Comparison of ENCODE assay signal across 8 mouse cellular contexts in the genomic region with DNA sequence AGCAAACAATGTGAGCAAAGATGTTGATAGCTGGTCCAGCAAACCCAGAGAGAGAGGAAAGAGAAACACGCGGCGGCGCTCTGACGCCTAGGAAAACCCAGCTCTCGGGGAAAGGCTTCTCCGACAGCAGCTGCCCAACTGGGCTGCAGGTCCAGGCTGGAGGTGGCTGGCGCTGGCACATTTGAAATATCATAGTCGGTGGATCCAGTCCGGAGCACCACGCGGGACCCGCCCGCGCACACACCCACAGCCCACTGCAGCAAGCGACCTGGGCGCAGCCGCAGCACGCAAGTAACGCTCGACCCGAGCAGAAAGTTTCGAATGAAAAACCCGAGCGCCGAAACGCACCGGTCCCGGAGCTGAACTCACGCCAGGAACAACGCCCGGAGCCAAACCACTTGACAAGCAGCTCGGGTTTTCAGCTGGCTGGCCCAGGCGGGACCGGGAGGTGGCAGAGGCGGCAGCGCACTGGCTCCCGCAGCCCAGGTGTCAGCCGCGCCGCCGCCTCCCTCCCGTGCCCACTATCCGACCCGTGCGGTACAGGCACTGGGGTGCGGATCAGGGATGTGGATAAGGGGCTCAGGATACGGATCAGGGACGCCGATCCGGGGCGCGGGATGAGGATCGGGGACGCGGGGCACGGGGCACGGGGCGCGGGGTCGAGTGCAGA. TPM values are rescaled to one million over a fixed set of nuclear protein-coding genes. Genes with fewer than 3 reads are reported as not detected.
A peak's percentile ranks its signal among the peaks of the same experiment; 100 is the strongest.
DNase-seq lines count a peak whose midpoint lies in the region; ATAC-seq and TF ChIP-seq lines count a peak whose summit lies in the region.

No protein-coding gene starts in this region.

- TF ChIP-seq EP300 in liver, embryonic 14.5 days (IDR thresholded peaks at IDR 0.05; ENCODE audit: low read depth) = no peak
- no peak for TF ChIP-seq EP300 in stomach, postnatal 0 days (optimal IDR thresholded peaks at IDR 0.05)

- H3K27me3 ChIP-seq in heart, embryonic 12.5 days (replicated peaks) = no peaks in the 10 kb centered on the region
- no peaks in the 10 kb centered on the region for H3K27me3 ChIP-seq in kidney, postnatal 0 days (ENCODE audit: insufficient read depth, low read length)
- H3K27me3 ChIP-seq in liver, embryonic 14.5 days (ENCODE audit: control insufficient read depth, insufficient read depth, low read length) = peaks cover 25% of the 10 kb centered on the region
- no peaks in the 10 kb centered on the region for H3K27me3 ChIP-seq in neural tube, embryonic 11.5 days (ENCODE audit: control insufficient read depth, insufficient read depth, low read length)
- H3K27me3 ChIP-seq in stomach, postnatal 0 days (ENCODE audit: control insufficient read depth, insufficient read depth, low read length) = no peaks in the 10 kb centered on the region

- H3K9me3 ChIP-seq in heart, embryonic 12.5 days (replicated peaks) = no peaks in the 10 kb centered on the region
- no peaks in the 10 kb centered on the region for H3K9me3 ChIP-seq in kidney, postnatal 0 days (replicated peaks; ENCODE audit: low read length)
- no peaks in the 10 kb centered on the region for H3K9me3 ChIP-seq in liver, embryonic 14.5 days (ENCODE audit: control insufficient read depth, low read length)
- no peaks in the 10 kb centered on the region for H3K9me3 ChIP-seq in neural tube, embryonic 11.5 days (ENCODE audit: control insufficient read depth, low read length)
- H3K9me3 ChIP-seq in stomach, postnatal 0 days (ENCODE audit: control insufficient read depth, low read length) = no peaks in the 10 kb centered on the region

- WGBS in bone marrow, adult 2 months = 1% methylated on average over 61 of the region's 61 CpGs
- under 1% methylated on average over 59 of the region's 61 CpGs for WGBS in heart, embryonic 12.5 days
- WGBS in kidney, postnatal 0 days = under 1% methylated on average over 61 of the region's 61 CpGs
- WGBS in liver, embryonic 14.5 days (ENCODE audit: insufficient replicate concordance) = under 1% methylated on average over 57 of the region's 61 CpGs
- WGBS in neural tube, embryonic 11.5 days = under 1% methylated on average over 61 of the region's 61 CpGs
- WGBS in stomach, postnatal 0 days = under 1% methylated on average over 49 of the region's 61 CpGs

- H3K36me3 ChIP-seq in heart, embryonic 12.5 days = no peaks in the 10 kb centered on the region
- no peaks in the 10 kb centered on the region for H3K36me3 ChIP-seq in kidney, postnatal 0 days (ENCODE audit: insufficient read depth, low read length)
- H3K36me3 ChIP-seq in liver, embryonic 14.5 days (replicated peaks; ENCODE audit: control insufficient read depth, insufficient read depth, low read depth) = no peaks in the 10 kb centered on the region
- H3K36me3 ChIP-seq in neural tube, embryonic 11.5 days (ENCODE audit: control insufficient read depth, insufficient read depth, low read length) = no peaks in the 10 kb centered on the region
- no peaks in the 10 kb centered on the region for H3K36me3 ChIP-seq in stomach, postnatal 0 days (ENCODE audit: control insufficient read depth, insufficient read depth, low read length)

- no peaks in the 10 kb centered on the region for H3K4me1 ChIP-seq in bone marrow, adult 2 months (ENCODE audit: control insufficient read depth, insufficient read depth, low read length)
- H3K4me1 ChIP-seq in embryonic fibroblast, embryonic 13.5 days (ENCODE audit: control insufficient read depth, insufficient read depth, low read length) = no peaks in the 10 kb centered on the region; the same call in 1 of the 2 replicates
- H3K4me1 ChIP-seq in heart, embryonic 12.5 days (replicated peaks) = peaks cover 7% of the 10 kb centered on the region; the same call in 1 of the 2 replicates
- H3K4me1 ChIP-seq in kidney, postnatal 0 days (replicated peaks; ENCODE audit: insufficient read depth, low read length) = no peaks in the 10 kb centered on the region
- no peaks in the 10 kb centered on the region for H3K4me1 ChIP-seq in liver, embryonic 14.5 days (replicated peaks; ENCODE audit: control insufficient read depth in 2 of 2, insufficient read depth in 2 of 2, low read length in 1 of 2)
- H3K4me1 ChIP-seq in neural tube, embryonic 11.5 days (ENCODE audit: control insufficient read depth, insufficient read depth, low read length) = 0 out of 2 replicates have a peak, but pooled peaks cover 3% of the 10 kb centered on the region
- H3K4me1 ChIP-seq in stomach, postnatal 0 days (replicated peaks; ENCODE audit: control insufficient read depth, insufficient read depth) = no peaks in the 10 kb centered on the region; the same call in 1 of the 2 replicates

- H3K4me2 ChIP-seq in heart, embryonic 12.5 days = peak overlapping the region; percentile 94
- peak overlapping the region; percentile 99 for H3K4me2 ChIP-seq in kidney, postnatal 0 days (ENCODE audit: low read length)
- peak overlapping the region; percentile 66 for H3K4me2 ChIP-seq in liver, embryonic 14.5 days (ENCODE audit: low read depth)
- peak overlapping the region; percentile 83 for H3K4me2 ChIP-seq in neural tube, embryonic 11.5 days (ENCODE audit: low read depth)
- H3K4me2 ChIP-seq in stomach, postnatal 0 days (replicated peaks; ENCODE audit: low read depth) = peak overlapping the region; percentile 97

- H3K27ac ChIP-seq in bone marrow, adult 2 months (ENCODE audit: control insufficient read depth, insufficient read depth, low read depth, low read length, poor library complexity) = no peak overlapping the region
- no peak overlapping the region for H3K27ac ChIP-seq in embryonic fibroblast, embryonic 13.5 days (ENCODE audit: insufficient read depth, low read length)
- peak overlapping the region; percentile 40 for H3K27ac ChIP-seq in heart, embryonic 12.5 days (ENCODE audit: poor library complexity, severe bottlenecking)
- H3K27ac ChIP-seq in kidney, postnatal 0 days = no peak overlapping the region
- no peak overlapping the region for H3K27ac ChIP-seq in liver, embryonic 14.5 days
- peak overlapping the region; percentile 77 for H3K27ac ChIP-seq in neural tube, embryonic 11.5 days (ENCODE audit: low read depth, low read length)
- peak overlapping the region; percentile 61 for H3K27ac ChIP-seq in stomach, postnatal 0 days (replicated peaks)

- peak overlapping the region; percentile 83 for H3K9ac ChIP-seq in heart, embryonic 12.5 days
- peak overlapping the region; percentile 74 for H3K9ac ChIP-seq in kidney, postnatal 0 days (ENCODE audit: low read depth, low read length)
- peak overlapping the region; percentile 24 for H3K9ac ChIP-seq in liver, embryonic 14.5 days (replicated peaks)
- peak overlapping the region; percentile 85 for H3K9ac ChIP-seq in neural tube, embryonic 11.5 days (ENCODE audit: low read length)
- H3K9ac ChIP-seq in stomach, postnatal 0 days (ENCODE audit: low read length) = peak overlapping the region; percentile 75

- peak; percentile 30 for ATAC-seq in heart, embryonic 12.5 days (ENCODE audit: insufficient number of reproducible peaks, low FRiP score)
- ATAC-seq in kidney, postnatal 0 days (replicated peaks; ENCODE audit: low FRiP score, low read depth) = peak; percentile 69
- ATAC-seq in liver, embryonic 14.5 days (ENCODE audit: insufficient read depth) = peak; percentile 35; the same call in 1 of the 2 replicates
- peak; percentile 61 for ATAC-seq in neural tube, embryonic 11.5 days (ENCODE audit: insufficient read depth, low FRiP score, low TSS enrichment)
- ATAC-seq in stomach, postnatal 0 days (ENCODE audit: low FRiP score, low TSS enrichment) = peak; percentile 62

- TF ChIP-seq POLR2A in bone marrow, adult 2 months (IDR thresholded peaks at IDR 0.05; ENCODE audit: borderline replicate concordance, control insufficient read depth, low read depth, low read length) = no peak
- no peak for TF ChIP-seq POLR2A in embryonic fibroblast, embryonic 13.5 days (IDR thresholded peaks at IDR 0.05; ENCODE audit: low read depth, low read length)

- TF ChIP-seq CTCF in bone marrow, adult 2 months (IDR thresholded peaks at IDR 0.05; ENCODE audit: control insufficient read depth, insufficient read depth, low read length) = no peak
- TF ChIP-seq CTCF in embryonic fibroblast, embryonic 13.5 days (IDR thresholded peaks at IDR 0.05; ENCODE audit: borderline replicate concordance, insufficient read depth, low read length) = no peak
- peak; percentile 44 for TF ChIP-seq CTCF in kidney, postnatal 0 days (IDR thresholded peaks at IDR 0.05; ENCODE audit: low read depth)
- no peak for TF ChIP-seq CTCF in liver, embryonic 14.5 days (IDR thresholded peaks at IDR 0.05; ENCODE audit: low read depth)
- TF ChIP-seq CTCF in stomach, postnatal 0 days (IDR thresholded peaks at IDR 0.05; ENCODE audit: low read depth) = peak; percentile 57

- H3K4me3 ChIP-seq in bone marrow, adult 2 months (replicated peaks; ENCODE audit: control insufficient read depth, low read depth, low read length) = peak overlapping the region; percentile 69
- peak overlapping the region; percentile 80 for H3K4me3 ChIP-seq in embryonic fibroblast, embryonic 13.5 days (ENCODE audit: insufficient read depth, low read length)
- H3K4me3 ChIP-seq in heart, embryonic 12.5 days = peak overlapping the region; percentile 92
- peak overlapping the region; percentile 96 for H3K4me3 ChIP-seq in kidney, postnatal 0 days (replicated peaks; ENCODE audit: low read depth, low read length)
- H3K4me3 ChIP-seq in liver, embryonic 14.5 days (ENCODE audit: insufficient read depth in 1 of 2, low read depth in 2 of 2, low read length in 2 of 2) = peak overlapping the region; percentile 61 to 72
- H3K4me3 ChIP-seq in neural tube, embryonic 11.5 days (ENCODE audit: low read depth, low read length) = peak overlapping the region; percentile 95
- H3K4me3 ChIP-seq in stomach, postnatal 0 days (ENCODE audit: low read depth, low read length) = peak overlapping the region; percentile 88

- peak; percentile 53 to 58 for DNase-seq in B cell, adult 2 months
- DNase-seq in kidney, postnatal 0 days (ENCODE audit: low spot score) = peak; percentile 72
- no peak for DNase-seq in liver, embryonic 14.5 days (ENCODE audit: low read depth in 3 of 3, low spot score in 3 of 3)
- DNase-seq in neural tube, embryonic 11.5 days (ENCODE audit: low spot score) = peak; percentile 73
- DNase-seq in stomach, postnatal 0 days (ENCODE audit: low spot score) = peak; percentile 73

RNA-seq across cellular contexts. Expression of a gene that starts 9.5 kb away (rescaled TPM):
- polyA plus RNA-seq in bone marrow, adult 2 months (2011; ENCODE audit: insufficient read depth, insufficient read length, low replicate concordance, missing spikeins) = 8.9 and 22.8 TPM in 2 replicates
- polyA plus RNA-seq in embryonic fibroblast, embryonic 13.5 days (2011; ENCODE audit: insufficient read length, low read depth, missing spikeins) = 51.5 and 66.9 TPM in 2 replicates
- polyA plus RNA-seq in heart, embryonic 12.5 days (2016; fragmentation: Nextera tagmentation; extraction: Ambion mirVana) = 48.0 and 50.1 TPM in 2 replicates
- polyA plus RNA-seq in kidney, postnatal 0 days (2015; fragmentation: Nextera tagmentation; extraction: Ambion mirVana) = 41.9 and 46.5 TPM in 2 replicates
- 1.9 and 3.2 TPM in 2 replicates for polyA plus RNA-seq in liver, embryonic 14.5 days (2012; rRNA removed)
- polyA plus RNA-seq in liver, embryonic 14.5 days (2014; fragmentation: Nextera tagmentation; extraction: Ambion mirVana) = 5.4 and 6.8 TPM in 2 replicates
- polyA plus RNA-seq in neural tube, embryonic 11.5 days (2014; fragmentation: Nextera tagmentation; extraction: Ambion mirVana) = 59.3 and 65.6 TPM in 2 replicates
- 27.1 and 27.4 TPM in 2 replicates for polyA plus RNA-seq in stomach, postnatal 0 days (2015; fragmentation: Nextera tagmentation; extraction: Ambion mirVana)

Comparison
In these comparisons a context has a peak if more than half of its experiments do, and no peak if none do; other contexts are left out.
1. DNase-seq: peak in B cell, adult 2 months (2 of 2), kidney, postnatal 0 days (single experiment), neural tube, embryonic 11.5 days (single experiment) and stomach, postnatal 0 days (single experiment); none in liver, embryonic 14.5 days (0 of 3).
2. H3K27ac ChIP-seq: peak in heart, embryonic 12.5 days (single experiment), neural tube, embryonic 11.5 days (single experiment) and stomach, postnatal 0 days (single experiment); none in bone marrow, adult 2 months (single experiment), embryonic fibroblast, embryonic 13.5 days (single experiment), kidney, postnatal 0 days (single experiment) and liver, embryonic 14.5 days (single experiment).
3. CTCF ChIP-seq: peak in kidney, postnatal 0 days (single experiment) and stomach, postnatal 0 days (single experiment); none in bone marrow, adult 2 months (single experiment), embryonic fibroblast, embryonic 13.5 days (single experiment) and liver, embryonic 14.5 days (single experiment).
4. H3K9ac ChIP-seq: peak in every context shown above with its lines; median percentile 85 in neural tube, embryonic 11.5 days; 83 in heart, embryonic 12.5 days; 75 in stomach, postnatal 0 days; 74 in kidney, postnatal 0 days; 24 in liver, embryonic 14.5 days.
5. Peak in every context shown above with its lines, with median percentiles within 50 percentile points of each other: H3K4me3 ChIP-seq, ATAC-seq and H3K4me2 ChIP-seq.